Mouse (Mus musculus): ENCODE measurements around the gene Olfr1028.

DNA sequence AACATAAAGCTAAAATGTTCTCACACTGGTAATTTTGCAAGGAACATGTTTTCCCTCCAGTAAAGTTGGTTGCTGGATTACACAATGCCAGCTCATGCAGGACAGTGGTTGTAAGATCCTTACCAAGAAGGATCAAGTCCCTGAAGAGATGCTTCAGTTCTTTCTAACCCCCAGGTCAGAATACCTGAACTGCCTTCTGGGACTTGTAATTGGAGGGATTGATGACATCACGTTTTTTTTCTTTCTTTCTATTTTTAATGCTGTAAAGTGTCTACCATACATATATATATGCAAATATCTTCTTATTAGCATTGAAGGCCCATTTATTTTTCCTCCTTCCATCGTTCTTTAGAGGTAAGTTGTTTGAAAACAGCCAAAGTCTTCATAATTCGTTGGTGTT, 39.8 kb downstream of the Olfr1028 start, which contains the start of gene Olfr1031:
- no peak for TF ChIP-seq CTCF (IDR thresholded peaks at IDR 0.05; ENCODE audit: borderline replicate concordance, extremely low read depth, insufficient read depth, insufficient read length)
- no peak for TF ChIP-seq POLR2A (IDR thresholded peaks at IDR 0.05; ENCODE audit: borderline replicate concordance, extremely low read depth, insufficient read depth, insufficient read length, poor library complexity, severe bottlenecking)

All from brain, embryonic 14.5 days (tissue).